19 mouse cellular contexts compared by ENCODE assay signal in genomic region chr9:120532062-120532461, GRCm38 (mm10). TPM values are rescaled to one million over a fixed set of nuclear protein-coding genes. Genes with fewer than 3 reads are reported as not detected.
"Had no signal": no experiment of that assay in that cellular context is flagged by ENCODE, and none has a peak within 500 bp of the region (broad histone marks: within the 10 kb centered on the region; RNA-seq: fewer than 3 reads in every experiment).

No protein-coding gene starts in this region.

- ATAC-seq: lung, postnatal 0 days; midbrain, embryonic 13.5 days; midbrain, embryonic 15.5 days had no signal

- H3K9ac ChIP-seq: liver, postnatal 0 days; lung, embryonic 15.5 days; midbrain, embryonic 13.5 days; midbrain, embryonic 15.5 days; neural tube, embryonic 12.5 days; stomach, embryonic 15.5 days had no signal

- H3K9me3 ChIP-seq: lung, embryonic 15.5 days; neural tube, embryonic 12.5 days; stomach, embryonic 15.5 days had no signal

- H3K4me3 ChIP-seq: lung, embryonic 15.5 days; megakaryocyte, embryonic 14.5 days; midbrain, embryonic 13.5 days; midbrain, embryonic 15.5 days; neural tube, embryonic 12.5 days; stomach, embryonic 15.5 days had no signal

- H3K27ac ChIP-seq: lung, embryonic 15.5 days; macrophage; midbrain, embryonic 13.5 days; midbrain, embryonic 15.5 days; neural tube, embryonic 12.5 days; stomach, embryonic 15.5 days; stomach, postnatal 0 days had no signal

- H3K36me3 ChIP-seq: lung, embryonic 15.5 days; midbrain, embryonic 13.5 days; midbrain, embryonic 15.5 days; neural tube, embryonic 12.5 days; stomach, embryonic 15.5 days had no signal

- H3K4me1 ChIP-seq: lung, embryonic 15.5 days; midbrain, embryonic 13.5 days; midbrain, embryonic 15.5 days; neural tube, embryonic 12.5 days; stomach, embryonic 15.5 days had no signal

- DNase-seq: lung, adult 2 months; lung, postnatal 14 days; lung, postnatal 36 days; right cerebral cortex, postnatal 14 days; thymus, adult 2 months; thymus, postnatal 25 days; thymus, postnatal 4 days had no signal

- H3K4me2 ChIP-seq: lung, embryonic 15.5 days; midbrain, embryonic 13.5 days; midbrain, embryonic 15.5 days; neural tube, embryonic 12.5 days; stomach, embryonic 15.5 days had no signal

- H3K27me3 ChIP-seq: lung, embryonic 15.5 days; midbrain, embryonic 13.5 days; midbrain, embryonic 15.5 days; neural tube, embryonic 12.5 days; stomach, embryonic 15.5 days had no signal

RNA-seq across cellular contexts. Expression of gene Entpd3, which starts 7.6 kb away (rescaled TPM):
- total RNA-seq: megakaryocyte progenitor cell, adult 5-6 weeks; monocyte, adult 5-6 weeks had no signal
- polyA plus RNA-seq: liver, postnatal 0 days; macrophage had no signal
